Comparison of ENCODE assay signal across 9 mouse cellular contexts in the genomic region with DNA sequence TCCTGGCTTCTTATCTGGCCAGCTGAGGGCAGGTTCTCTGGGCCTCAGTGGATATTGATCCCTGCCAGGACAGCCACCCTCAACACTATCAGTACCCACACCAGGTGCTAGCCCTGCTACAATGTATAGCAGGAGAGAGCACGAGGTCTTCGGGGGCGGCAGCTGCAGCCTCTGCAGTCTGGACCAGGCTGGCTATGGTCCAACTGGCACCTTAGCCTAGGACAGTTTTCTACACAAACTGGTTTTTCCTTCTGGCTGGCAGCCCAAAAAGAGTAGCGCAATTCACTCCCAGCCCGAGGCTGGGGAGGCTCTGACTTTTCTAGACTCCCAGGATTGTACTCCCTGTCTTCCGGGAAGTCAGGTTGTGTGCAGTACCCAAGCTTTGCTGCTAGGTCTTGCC. TPM values are rescaled to one million over a fixed set of nuclear protein-coding genes. Genes with fewer than 3 reads are reported as not detected.
A peak's percentile ranks its signal among the peaks of the same experiment; 100 is the strongest.
DNase-seq lines count a peak whose midpoint lies in the region; ATAC-seq and TF ChIP-seq lines count a peak whose summit lies in the region.
"Had no signal": no experiment of that assay in that cellular context is flagged by ENCODE, and none has a peak within 500 bp of the region (broad histone marks: within the 10 kb centered on the region; RNA-seq: fewer than 3 reads in every experiment).

No protein-coding gene starts in this region.

- no peaks in the 10 kb centered on the region for H3K27me3 ChIP-seq in forebrain, embryonic 14.5 days (replicated peaks; ENCODE audit: control insufficient read depth, insufficient read depth, low read length)
- H3K27me3 ChIP-seq in forebrain, embryonic 15.5 days: no peaks in the 10 kb centered on the region; the same call in 1 of the 2 replicates
- no peaks in the 10 kb centered on the region for H3K27me3 ChIP-seq in hindbrain, postnatal 0 days (ENCODE audit: insufficient read depth, low read length)

- H3K4me2 ChIP-seq in forebrain, embryonic 14.5 days (ENCODE audit: low read length): no peak overlapping the region
- no peak overlapping the region for H3K4me2 ChIP-seq in forebrain, embryonic 15.5 days (replicated peaks)
- H3K4me2 ChIP-seq in hindbrain, postnatal 0 days (ENCODE audit: low read depth, low read length): peak overlapping the region; percentile 78; the same call in 1 of the 2 replicates

- peaks cover 27% of the 10 kb centered on the region for H3K4me1 ChIP-seq in forebrain, embryonic 14.5 days (ENCODE audit: control insufficient read depth, insufficient read depth, low read length)
- H3K4me1 ChIP-seq in forebrain, embryonic 15.5 days: peaks cover 32% of the 10 kb centered on the region
- peaks cover 21% of the 10 kb centered on the region; the same call in 1 of the 2 replicates for H3K4me1 ChIP-seq in hindbrain, postnatal 0 days (ENCODE audit: insufficient read depth, low read length)

- no peak for TF ChIP-seq CTCF in hindbrain, postnatal 0 days (IDR thresholded peaks at IDR 0.05; ENCODE audit: low read depth)

- no peak overlapping the region for H3K9ac ChIP-seq in forebrain, embryonic 14.5 days (ENCODE audit: low read length)
- no peak overlapping the region for H3K9ac ChIP-seq in forebrain, embryonic 15.5 days (replicated peaks)
- no peak overlapping the region for H3K9ac ChIP-seq in hindbrain, postnatal 0 days (replicated peaks; ENCODE audit: low read length)

- no peak overlapping the region for H3K4me3 ChIP-seq in forebrain, embryonic 14.5 days (ENCODE audit: low read depth, low read length)
- no peak overlapping the region for H3K4me3 ChIP-seq in forebrain, embryonic 15.5 days
- no peak overlapping the region for H3K4me3 ChIP-seq in hindbrain, postnatal 0 days (ENCODE audit: low read length)

- DNase-seq in forebrain, embryonic 14.5 days (ENCODE audit: low spot score): peak; percentile 67
- peak; percentile 77 for DNase-seq in NIH3T3 (ENCODE audit: low read depth)
- DNase-seq in hindbrain, postnatal 0 days (ENCODE audit: low spot score): peak; percentile 78
- peak; percentile 65 to 81 for DNase-seq in lung, adult 18-20 months
- DNase-seq in testis, postnatal 10 days (ENCODE audit: low spot score): peak; percentile 81
- no peak for DNase-seq in gastrocnemius, adult 18-20 months (ENCODE audit: low spot score)

- H3K27ac ChIP-seq in forebrain, embryonic 14.5 days (ENCODE audit: low read depth, low read length): no peak overlapping the region
- H3K27ac ChIP-seq in forebrain, embryonic 15.5 days (replicated peaks): no peak overlapping the region
- H3K27ac ChIP-seq in hindbrain, postnatal 0 days: no peak overlapping the region

- WGBS in forebrain, embryonic 14.5 days: 16% methylated on average over 6 of the region's 6 CpGs
- WGBS in forebrain, embryonic 15.5 days: 29% methylated on average over 6 of the region's 6 CpGs
- WGBS in hindbrain, postnatal 0 days: 30% methylated on average over 6 of the region's 6 CpGs

- no peaks in the 10 kb centered on the region for H3K36me3 ChIP-seq in forebrain, embryonic 14.5 days (ENCODE audit: control insufficient read depth, insufficient read depth, low read length)
- no peaks in the 10 kb centered on the region for H3K36me3 ChIP-seq in forebrain, embryonic 15.5 days
- no peaks in the 10 kb centered on the region for H3K36me3 ChIP-seq in hindbrain, postnatal 0 days (ENCODE audit: insufficient read depth, low read length)

- no peak for ATAC-seq in forebrain, embryonic 14.5 days
- no peak; the same call in 1 of the 2 replicates for ATAC-seq in forebrain, embryonic 15.5 days (replicated peaks)
- ATAC-seq in hindbrain, postnatal 0 days: no peak
- ATAC-seq in megakaryocyte, adult 5-6 weeks (ENCODE audit: poor library complexity, severe bottlenecking): no peak

- H3K9me3 ChIP-seq in forebrain, embryonic 14.5 days (replicated peaks; ENCODE audit: control insufficient read depth, low read length): no peaks in the 10 kb centered on the region
- H3K9me3 ChIP-seq in forebrain, embryonic 15.5 days: no peaks in the 10 kb centered on the region
- no peaks in the 10 kb centered on the region for H3K9me3 ChIP-seq in hindbrain, postnatal 0 days (ENCODE audit: low read length)

RNA-seq across cellular contexts. Expression of a gene that starts 0.9 kb away (rescaled TPM):
- 11.2 and 18.4 TPM in 2 replicates for polyA plus RNA-seq in forebrain, embryonic 14.5 days (2014; fragmentation: Nextera tagmentation; extraction: Ambion mirVana)
- 15.2 and 17.3 TPM in 2 replicates for polyA plus RNA-seq in forebrain, embryonic 15.5 days (2015; fragmentation: Nextera tagmentation; extraction: Ambion mirVana)
- 99.6 and 100 TPM in 2 replicates for total RNA-seq in hindbrain, postnatal 0 days (2014; rRNA removed)
- 74.1 and 87.9 TPM in 2 replicates for polyA plus RNA-seq in hindbrain, postnatal 0 days (2015; fragmentation: Nextera tagmentation; extraction: Ambion mirVana)
- total RNA-seq in gastrocnemius, adult 18-20 months (2021): 1 to 10 TPM in 1 of 2 experiments, under 1 TPM in 1; 0.71 to 1.5 TPM
- total RNA-seq in megakaryocyte, adult 5-6 weeks (2015): 0.13 and 0.18 TPM in 2 replicates
- not detected in 2 replicates for total RNA-seq in megakaryocyte, adult 5-6 weeks (2017)

RNA-seq across cellular contexts. Expression of a gene that starts 25.6 kb away (rescaled TPM):
- not detected in 2 replicates for polyA plus RNA-seq in forebrain, embryonic 14.5 days (2014; fragmentation: Nextera tagmentation; extraction: Ambion mirVana)
- polyA plus RNA-seq in forebrain, embryonic 15.5 days (2015; fragmentation: Nextera tagmentation; extraction: Ambion mirVana): not detected in 2 replicates
- 0.05 TPM in 1 of 2 replicates, not detected in the other for total RNA-seq in hindbrain, postnatal 0 days (2014; rRNA removed)
- polyA plus RNA-seq in hindbrain, postnatal 0 days (2015; fragmentation: Nextera tagmentation; extraction: Ambion mirVana): 0.10 and 0.13 TPM in 2 replicates
- total RNA-seq in gastrocnemius, adult 18-20 months (2021): not detected
- not detected in 2 replicates for total RNA-seq in megakaryocyte, adult 5-6 weeks (2015)
- total RNA-seq in megakaryocyte, adult 5-6 weeks (2017): not detected in 2 replicates
- total RNA-seq: left cerebral cortex, postnatal 14 days had no signal

RNA-seq across cellular contexts. Expression of a gene that starts 39.3 kb away (rescaled TPM):
- polyA plus RNA-seq in forebrain, embryonic 14.5 days (2014; fragmentation: Nextera tagmentation; extraction: Ambion mirVana): 0.63 TPM in 1 of 2 replicates, not detected in the other
- 0.82 and 0.87 TPM in 2 replicates for polyA plus RNA-seq in forebrain, embryonic 15.5 days (2015; fragmentation: Nextera tagmentation; extraction: Ambion mirVana)
- not detected in 2 replicates for total RNA-seq in hindbrain, postnatal 0 days (2014; rRNA removed)
- 2.7 and 4.8 TPM in 2 replicates for polyA plus RNA-seq in hindbrain, postnatal 0 days (2015; fragmentation: Nextera tagmentation; extraction: Ambion mirVana)
- total RNA-seq in gastrocnemius, adult 18-20 months (2021): not detected
- total RNA-seq in megakaryocyte, adult 5-6 weeks (2015): 2.4 TPM in 1 of 2 replicates, not detected in the other
- 1.4 TPM in 1 of 2 replicates, not detected in the other for total RNA-seq in megakaryocyte, adult 5-6 weeks (2017)

Comparison
In these comparisons a context has a peak if more than half of its experiments do, and no peak if none do; other contexts are left out.
1. RNA of a gene that starts 0.9 kb away (total RNA-seq): 99.6 to 100 TPM in hindbrain, postnatal 0 days; 0.71 to 1.5 TPM in gastrocnemius, adult 18-20 months and 0.13 to 0.18 TPM in megakaryocyte, adult 5-6 weeks; every median in the first group is over 10 times any median in the second.